Mouse (Mus musculus): ENCODE measurements around the gene Bcar3.

- TF ChIP-seq CTCF (IDR thresholded peaks at IDR 0.05; ENCODE audit: low read depth, low read length): no peak
- no peak for TF ChIP-seq POLR2A (IDR thresholded peaks at IDR 0.05; ENCODE audit: borderline replicate concordance, low read depth, low read length)
These were observed 19.1 kb downstream of the Bcar3 start for GRCm38 (mm10) chr3:122312936-122313629.

All from bone marrow macrophage, adult 2 months (primary cell).